Mouse (Mus musculus) liver, adult 2 months (tissue): ENCODE data around the gene Fam71a.

ENCODE experiments used
- CTCF ChIP-seq: fragments of 200-500 bp; IDR thresholded peaks from 2 replicates; pipeline ENCODE4 v1.5.1; 2011; ENCODE audit warnings: low read depth, low read length, control low read depth
- POLR2A ChIP-seq: fragments of 200-500 bp; IDR thresholded peaks from 2 replicates; pipeline ENCODE4 v1.6.1; 2011; ENCODE audit warnings: low read length, control low read depth; ENCODE audit not compliant: insufficient read depth; ENCODE audit errors: extremely low read depth

- TF ChIP-seq POLR2A: no peak
- TF ChIP-seq CTCF: no peak
Observed at GRCm38 (mm10) chr1:191184841-191185251, 20.2 kb upstream of the Fam71a start.
